Mouse (Mus musculus): ENCODE data around the gene Atp5e. TPM values are rescaled to one million over a fixed set of nuclear protein-coding genes. Genes with fewer than 3 reads are reported as not detected.
A peak's percentile ranks its signal among the peaks of the same experiment; 100 is the strongest.

The Atp5e gene
- total and polyA plus RNA-seq, 3 experiments: 251 to 699 (median 673) TPM

GRCm38 (mm10) chr2:174453681-174454080 lies 10.2 kb downstream of the Atp5e start:
- Histone ChIP-seq H3K9ac (ENCODE audit: insufficient read depth, low read depth) (no peak overlapping the region), H3K4me1 (ENCODE audit: control insufficient read depth in 1 of 2, insufficient read depth in 2 of 2) (peaks cover 0 to 15% of the 10 kb centered on the region in 2 experiments; a peak in 2 of 4 replicates), H3K79me2 (replicated peaks; ENCODE audit: control insufficient read depth, extremely low read depth, insufficient read depth, poor library complexity, severe bottlenecking) (no peaks in the 10 kb centered on the region), H3K27me3 (replicated peaks) (no peaks in the 10 kb centered on the region), H3K9me3 (replicated peaks; ENCODE audit: low read length) (no peaks in the 10 kb centered on the region), H3K4me3 (replicated peaks in 1 of 3; ENCODE audit: low read depth in 2 of 3, low read length in 2 of 3, poor library complexity in 1 of 3) (no peak overlapping the region), H3K36me3 (replicated peaks in 1 of 2; ENCODE audit: control insufficient read depth in 1 of 2, insufficient read depth in 1 of 2, low read length in 1 of 2) (no peaks in the 10 kb centered on the region), H3K27ac (ENCODE audit: insufficient read depth, low read depth) (no peak overlapping the region), H3K4me2 (ENCODE audit: insufficient read depth, low read depth, poor library complexity, severe bottlenecking) (peak overlapping the region; percentile 17; the same call in 1 of the 2 replicates)
- dilution Hi-C loops (cut with MboI; ENCODE audit: extremely low pct_ligation_motif_present, extremely low pct_unique_long_range_greater_than_20kb, low sequenced_read_pairs) (no loop called here), in situ Hi-C loops (cut with MboI; ENCODE audit: low pct_ligation_motif_present, low pct_unique_long_range_greater_than_20kb, low sequenced_read_pairs) (loop anchor here (10.0 kb wide), 1 partner anchor 139 kb away; no protein-coding TSS in a partner anchor)
- DNase-seq (ENCODE audit: extremely low read depth): peak; percentile 74
- TF ChIP-seq RAD21 (IDR thresholded peaks at IDR 0.05; ENCODE audit: low read depth, low read length) (peak; percentile 66), RCOR1 (conservative IDR thresholded peaks at IDR 0.05; ENCODE audit: low read depth, low read length) (no peak), CHD2 (IDR thresholded peaks at IDR 0.05; ENCODE audit: low read length) (peak; percentile 64; the same call in 1 of the 2 replicates), BHLHE40 (IDR thresholded peaks at IDR 0.05; ENCODE audit: low read depth, low read length) (no peak), SMC3 (IDR thresholded peaks at IDR 0.05; ENCODE audit: low read depth, low read length) (peak; percentile 94), POLR2A (IDR thresholded peaks at IDR 0.05; ENCODE audit: low read depth, low read length) (no peak), GABPA (IDR thresholded peaks at IDR 0.05; ENCODE audit: insufficient replicate concordance, low read depth, low read length) (no peak), ELF1 (IDR thresholded peaks at IDR 0.05; ENCODE audit: low read depth, low read length) (peak; percentile 45), PAX5 (IDR thresholded peaks at IDR 0.05; ENCODE audit: low read length) (no peak), KAT2A (IDR thresholded peaks at IDR 0.05; ENCODE audit: insufficient replicate concordance, low read length) (no peak), NRF1 (IDR thresholded peaks at IDR 0.05; ENCODE audit: low read depth, low read length) (no peak), SIN3A (IDR thresholded peaks at IDR 0.05; ENCODE audit: low read length) (0 out of 2 replicates have a peak, but pooled peaks have one; percentile 5), JUN (IDR thresholded peaks at IDR 0.05; ENCODE audit: insufficient read depth, low read depth, low read length) (no peak), HCFC1 (IDR thresholded peaks at IDR 0.05; ENCODE audit: low read depth, low read length) (no peak; the same call in 1 of the 2 replicates), TCF12 (IDR thresholded peaks at IDR 0.05; ENCODE audit: low read depth, low read length) (0 out of 2 replicates have a peak, but pooled peaks have one; percentile 44), USF2 (conservative IDR thresholded peaks at IDR 0.05; ENCODE audit: low read depth, low read length) (no peak), ZC3H11A (IDR thresholded peaks at IDR 0.05; ENCODE audit: low read depth, low read length) (peak; percentile 65; the same call in 1 of the 2 replicates), UBTF (IDR thresholded peaks at IDR 0.05; ENCODE audit: low read depth, low read length) (no peak), MXI1 (IDR thresholded peaks at IDR 0.05; ENCODE audit: low read depth, low read length) (no peak), MAX (IDR thresholded peaks at IDR 0.05; ENCODE audit: low read length) (no peak), CHD1 (IDR thresholded peaks at IDR 0.05; ENCODE audit: low read depth, low read length) (no peak), TBP (conservative IDR thresholded peaks at IDR 0.05; ENCODE audit: low read depth, low read length) (0 out of 2 replicates have a peak, but pooled peaks have one; percentile 45), USF1 (IDR thresholded peaks at IDR 0.05; ENCODE audit: low read depth, low read length) (no peak), NELFE (IDR thresholded peaks at IDR 0.05; ENCODE audit: low read depth, low read length) (no peak), MAFK (IDR thresholded peaks at IDR 0.05; ENCODE audit: insufficient replicate concordance, low read length) (no peak), ZMIZ1 (IDR thresholded peaks at IDR 0.05; ENCODE audit: low read depth, low read length) (no peak), ZKSCAN1 (IDR thresholded peaks at IDR 0.05; ENCODE audit: borderline replicate concordance, low read depth, low read length) (no peak), CTCF (conservative IDR thresholded peaks at IDR 0.05 in 1 of 2, IDR thresholded peaks at IDR 0.05 in 1 of 2; ENCODE audit: low read depth in 2 of 2, low read length in 2 of 2) (peak in 1 of 2 experiments; percentile 76; a peak in 2 of 4 replicates), E2F4 (IDR thresholded peaks at IDR 0.05; ENCODE audit: insufficient replicate concordance, low read depth, low read length) (no peak), MYC (IDR thresholded peaks at IDR 0.05; ENCODE audit: low read depth, low read length) (no peak), JUND (conservative IDR thresholded peaks at IDR 0.05; ENCODE audit: low read depth, low read length) (no peak), MAZ (IDR thresholded peaks at IDR 0.05; ENCODE audit: low read depth, low read length) (peak; percentile 60; the same call in 1 of the 2 replicates), ZNF384 (IDR thresholded peaks at IDR 0.05; ENCODE audit: low read depth, low read length) (no peak), ETS1 (conservative IDR thresholded peaks at IDR 0.05; ENCODE audit: low read depth, low read length) (0 out of 2 replicates have a peak, but pooled peaks have one; percentile 24), IRF4 (IDR thresholded peaks at IDR 0.05; ENCODE audit: low read depth, low read length) (peak; percentile 60; the same call in 1 of the 2 replicates), POLR2AphosphoS2 (IDR thresholded peaks at IDR 0.05; ENCODE audit: low read depth, low read length) (no peak), EP300 (IDR thresholded peaks at IDR 0.05; ENCODE audit: low read length) (no peak), MEF2A (IDR thresholded peaks at IDR 0.05; ENCODE audit: borderline replicate concordance, low read depth, low read length) (peak; percentile 29; the same call in 1 of the 2 replicates)
